Mouse (Mus musculus): ENCODE results near the gene Sh3gl2. TPM values are rescaled to one million over a fixed set of nuclear protein-coding genes. Genes with fewer than 3 reads are reported as not detected.

The Sh3gl2 gene
- polyA plus RNA-seq, 1 experiment, result 0.28 TPM

GRCm38 (mm10) chr4:85256461-85257202 is 51.7 kb downstream of the Sh3gl2 start:
- Histone ChIP-seq H3K4me1 (ENCODE audit: control insufficient read depth, insufficient read depth, low read length) (no peaks in the 10 kb centered on the region), H3K4me3 (ENCODE audit: insufficient read depth, low read length) (no peak overlapping the region), H3K27ac (ENCODE audit: insufficient read depth, low read length) (no peak overlapping the region)
- TF ChIP-seq POLR2A (IDR thresholded peaks at IDR 0.05; ENCODE audit: low read depth, low read length) (no peak), CTCF (IDR thresholded peaks at IDR 0.05; ENCODE audit: borderline replicate concordance, insufficient read depth, low read length) (no peak)

- no peaks in the 10 kb centered on the region for H3K4me1 ChIP-seq (ENCODE audit: control insufficient read depth, insufficient read depth, low read length)
- H3K4me3 ChIP-seq (ENCODE audit: insufficient read depth, low read length), result no peak overlapping the region
- TF ChIP-seq POLR2A (IDR thresholded peaks at IDR 0.05; ENCODE audit: low read depth, low read length) (no peak), CTCF (IDR thresholded peaks at IDR 0.05; ENCODE audit: borderline replicate concordance, insufficient read depth, low read length) (no peak)
- H3K27ac ChIP-seq (ENCODE audit: insufficient read depth, low read length), result no peak overlapping the region
These were observed 52.9 kb downstream of the Sh3gl2 start for GRCm38 (mm10) chr4:85257771-85258341.

GRCm38 (mm10) chr4:85260687-85261658 is 56.0 kb downstream of the Sh3gl2 start:
- Histone ChIP-seq H3K4me3 (ENCODE audit: insufficient read depth, low read length) (no peak overlapping the region), H3K4me1 (ENCODE audit: control insufficient read depth, insufficient read depth, low read length) (no peaks in the 10 kb centered on the region), H3K27ac (ENCODE audit: insufficient read depth, low read length) (no peak overlapping the region)
- no peak for TF ChIP-seq POLR2A (IDR thresholded peaks at IDR 0.05; ENCODE audit: low read depth, low read length)
- no peak for TF ChIP-seq CTCF (IDR thresholded peaks at IDR 0.05; ENCODE audit: borderline replicate concordance, insufficient read depth, low read length)

GRCm38 (mm10) chr4:85262146-85262545 is 57.2 kb downstream of the Sh3gl2 start:
- Histone ChIP-seq H3K4me1 (ENCODE audit: control insufficient read depth, insufficient read depth, low read length) (no peaks in the 10 kb centered on the region), H3K27ac (ENCODE audit: insufficient read depth, low read length) (no peak overlapping the region), H3K4me3 (ENCODE audit: insufficient read depth, low read length) (no peak overlapping the region)
- TF ChIP-seq CTCF (IDR thresholded peaks at IDR 0.05; ENCODE audit: borderline replicate concordance, insufficient read depth, low read length), result no peak
- no peak for TF ChIP-seq POLR2A (IDR thresholded peaks at IDR 0.05; ENCODE audit: low read depth, low read length)

GRCm38 (mm10) chr4:85262606-85263005 is 57.7 kb downstream of the Sh3gl2 start:
- Histone ChIP-seq H3K4me3 (ENCODE audit: insufficient read depth, low read length) (no peak overlapping the region), H3K27ac (ENCODE audit: insufficient read depth, low read length) (no peak overlapping the region), H3K4me1 (ENCODE audit: control insufficient read depth, insufficient read depth, low read length) (no peaks in the 10 kb centered on the region)
- TF ChIP-seq CTCF (IDR thresholded peaks at IDR 0.05; ENCODE audit: borderline replicate concordance, insufficient read depth, low read length), result no peak
- no peak for TF ChIP-seq POLR2A (IDR thresholded peaks at IDR 0.05; ENCODE audit: low read depth, low read length)

- no peak overlapping the region for H3K4me3 ChIP-seq (ENCODE audit: insufficient read depth, low read length)
- TF ChIP-seq CTCF (IDR thresholded peaks at IDR 0.05; ENCODE audit: borderline replicate concordance, insufficient read depth, low read length) (no peak), POLR2A (IDR thresholded peaks at IDR 0.05; ENCODE audit: low read depth, low read length) (no peak)
These were observed 62.5 kb downstream of the Sh3gl2 start for GRCm38 (mm10) chr4:85267456-85267855.

GRCm38 (mm10) chr4:85272877-85273276 is 68.0 kb downstream of the Sh3gl2 start:
- Histone ChIP-seq H3K4me1 (ENCODE audit: control insufficient read depth, insufficient read depth, low read length) (no peaks in the 10 kb centered on the region), H3K4me3 (ENCODE audit: insufficient read depth, low read length) (no peak overlapping the region), H3K27ac (ENCODE audit: insufficient read depth, low read length) (no peak overlapping the region)
- TF ChIP-seq CTCF (IDR thresholded peaks at IDR 0.05; ENCODE audit: borderline replicate concordance, insufficient read depth, low read length) (no peak), POLR2A (IDR thresholded peaks at IDR 0.05; ENCODE audit: low read depth, low read length) (no peak)

More at GRCm38 (mm10) chr4:85267456-85267855, 62.5 kb downstream of the Sh3gl2 start:
- no peak overlapping the region for H3K27ac ChIP-seq (ENCODE audit: insufficient read depth, low read length)
- no peaks in the 10 kb centered on the region for H3K4me1 ChIP-seq (ENCODE audit: control insufficient read depth, insufficient read depth, low read length)

- TF ChIP-seq CTCF (IDR thresholded peaks at IDR 0.05; ENCODE audit: borderline replicate concordance, insufficient read depth, low read length) (no peak), POLR2A (IDR thresholded peaks at IDR 0.05; ENCODE audit: low read depth, low read length) (no peak)
These were observed 68.5 kb downstream of the Sh3gl2 start for GRCm38 (mm10) chr4:85273452-85273851.

GRCm38 (mm10) chr4:85283151-85283550 is 78.2 kb downstream of the Sh3gl2 start:
- TF ChIP-seq POLR2A (IDR thresholded peaks at IDR 0.05; ENCODE audit: low read depth, low read length) (no peak), CTCF (IDR thresholded peaks at IDR 0.05; ENCODE audit: borderline replicate concordance, insufficient read depth, low read length) (no peak)
- Histone ChIP-seq H3K27ac (ENCODE audit: insufficient read depth, low read length) (no peak overlapping the region), H3K4me3 (ENCODE audit: insufficient read depth, low read length) (no peak overlapping the region), H3K4me1 (ENCODE audit: control insufficient read depth, insufficient read depth, low read length) (no peaks in the 10 kb centered on the region)

More at GRCm38 (mm10) chr4:85273452-85273851, 68.5 kb downstream of the Sh3gl2 start:
- no peak overlapping the region for H3K27ac ChIP-seq (ENCODE audit: insufficient read depth, low read length)
- H3K4me3 ChIP-seq (ENCODE audit: insufficient read depth, low read length), result no peak overlapping the region
- no peaks in the 10 kb centered on the region for H3K4me1 ChIP-seq (ENCODE audit: control insufficient read depth, insufficient read depth, low read length)
